Mouse (Mus musculus): Measurements from ENCODE around the gene Sfxn5.

Sfxn5 gene

DNA sequence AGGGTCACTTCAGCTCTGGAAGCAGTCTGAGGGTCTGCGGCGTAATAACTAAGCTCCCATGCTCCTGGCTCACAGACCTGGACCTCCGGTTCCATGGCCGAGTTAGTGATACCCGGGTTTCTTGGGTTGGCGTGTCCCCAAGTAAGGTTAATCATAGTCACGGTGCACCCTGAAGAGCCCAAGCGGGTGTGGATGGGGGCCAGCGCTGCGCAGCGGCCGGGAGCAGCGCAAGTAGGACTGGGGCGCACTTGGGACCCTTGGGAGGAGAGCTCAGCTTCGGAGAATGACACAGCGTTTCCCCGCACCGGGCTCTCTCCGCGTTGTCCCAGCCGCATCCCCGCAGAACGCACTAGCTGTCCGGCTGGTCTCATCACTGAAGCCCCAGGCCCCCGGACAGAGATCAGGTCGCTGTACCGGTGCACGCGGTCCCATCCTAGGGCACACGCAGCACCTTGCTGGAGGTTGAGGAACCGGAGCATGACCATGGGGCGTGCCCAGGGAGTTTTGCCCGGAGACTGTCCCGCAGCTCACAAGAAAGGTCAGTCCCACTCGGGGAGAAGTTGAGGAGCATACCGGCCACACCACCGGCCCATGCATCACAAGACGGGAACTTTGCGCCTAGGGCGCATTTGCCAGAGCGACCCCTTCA is 747 bp downstream of the Sfxn5 start:
- peak; percentile 44 for DNase-seq

DNA sequence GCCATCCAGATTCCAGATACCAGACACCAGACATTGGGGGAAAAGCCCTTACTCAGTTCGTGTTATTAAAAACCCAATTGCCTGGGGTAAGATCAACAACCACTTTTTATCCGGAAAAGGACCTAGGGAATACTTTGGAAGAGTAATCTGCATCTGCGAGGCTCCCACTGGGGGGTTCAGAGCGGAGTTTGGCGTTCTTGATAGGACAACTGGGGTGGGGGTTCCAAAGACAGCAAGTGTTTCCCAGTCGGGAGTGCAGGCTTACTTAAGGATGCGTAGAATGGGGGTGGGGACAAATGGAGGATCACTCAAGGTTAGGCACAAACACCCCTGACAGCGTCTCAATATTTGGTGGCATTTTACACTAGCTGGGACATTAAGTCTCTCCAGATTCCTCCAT is 1.5 kb downstream of the Sfxn5 start:
- DNase-seq: no peak

DNA sequence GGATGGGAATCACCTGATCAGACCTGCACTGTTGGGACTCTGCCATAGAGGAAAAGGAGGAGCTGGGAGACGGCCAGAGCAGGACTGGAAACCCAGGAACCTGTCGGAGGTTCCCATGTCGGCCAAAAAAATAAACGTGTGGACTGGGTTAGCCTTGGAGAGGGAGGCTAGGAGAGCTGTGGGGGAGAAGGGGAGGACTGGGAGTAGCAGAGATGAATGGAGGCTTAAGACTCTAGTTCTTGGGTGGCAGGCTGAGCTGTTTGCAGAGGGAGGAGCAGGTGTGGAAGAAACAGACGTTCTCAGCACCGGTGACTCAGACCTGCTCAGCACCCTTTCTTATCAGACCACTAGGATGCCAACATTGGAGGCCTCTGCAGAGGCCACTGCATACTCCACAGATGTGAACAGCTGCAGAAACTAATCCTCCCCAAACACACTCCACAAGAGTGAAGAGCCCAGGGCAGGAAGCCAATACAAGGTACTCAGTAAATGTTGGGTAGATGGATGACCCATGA is 1.9 kb downstream of the Sfxn5 start:
- no peak for DNase-seq

DNA sequence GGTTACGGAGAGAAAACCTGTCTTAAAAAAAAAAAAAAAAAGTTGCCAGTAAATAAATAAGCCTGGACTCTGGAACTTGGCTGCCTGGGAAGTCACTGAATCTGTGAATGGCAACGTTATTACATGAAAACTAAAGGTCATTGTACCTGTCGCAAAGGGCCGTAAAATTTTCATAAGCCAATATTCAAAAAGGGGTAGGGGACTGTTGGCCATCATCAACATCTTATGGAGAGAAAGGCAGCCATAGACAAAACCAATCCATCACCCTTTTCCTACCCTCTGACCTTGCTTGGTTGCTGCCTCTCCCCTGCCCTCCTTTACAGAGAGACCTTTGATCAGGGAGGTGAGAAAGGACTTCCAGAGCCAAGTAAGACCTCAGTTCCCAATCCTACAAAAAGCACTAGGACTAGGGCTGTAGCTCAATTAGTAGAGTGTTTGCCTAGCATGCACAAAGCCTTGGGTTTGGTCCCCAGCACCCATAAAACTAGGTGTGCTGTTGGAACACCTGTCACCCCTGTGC is 3.5 kb downstream of the Sfxn5 start:
- no peak for DNase-seq

DNA sequence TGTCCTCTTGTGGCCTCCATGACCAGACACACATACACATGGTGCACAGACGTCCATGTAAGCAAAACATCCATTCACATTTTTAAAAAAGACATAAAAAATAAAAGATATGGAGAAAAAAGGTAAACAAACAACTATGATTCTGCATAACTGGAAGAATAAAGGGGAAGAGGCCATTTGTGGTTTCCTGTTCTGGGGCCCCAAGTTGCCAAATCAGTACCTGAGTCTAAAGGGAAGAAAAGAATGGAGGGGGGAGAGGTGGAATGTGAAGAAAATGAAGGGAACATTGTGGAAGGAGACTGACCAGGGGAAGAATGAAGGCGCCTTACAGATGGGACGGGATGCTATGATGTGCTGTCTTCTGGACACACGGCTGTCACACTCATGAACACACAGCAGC is 6.7 kb downstream of the Sfxn5 start:
- DNase-seq: no peak

DNA sequence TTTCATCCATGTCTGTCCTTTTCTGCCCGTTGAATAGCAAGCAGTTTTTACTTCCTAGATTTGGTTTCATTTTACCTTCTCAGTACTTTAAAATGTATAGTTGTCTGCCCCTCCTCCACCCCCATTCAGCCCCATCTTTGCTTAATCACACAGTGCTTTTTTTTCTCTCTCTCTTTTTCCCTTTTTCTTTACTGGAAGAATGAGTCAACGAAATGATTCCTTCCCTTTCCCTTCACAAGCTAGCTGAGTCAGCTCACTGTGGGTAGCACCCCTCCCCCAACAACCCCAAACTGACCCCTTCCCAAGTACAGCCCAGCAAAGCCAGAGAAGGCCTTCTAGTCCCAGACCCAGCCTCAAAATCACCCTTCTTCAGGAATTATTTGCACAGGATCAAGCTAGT is 8.1 kb downstream of the Sfxn5 start:
- no peak for DNase-seq

DNA sequence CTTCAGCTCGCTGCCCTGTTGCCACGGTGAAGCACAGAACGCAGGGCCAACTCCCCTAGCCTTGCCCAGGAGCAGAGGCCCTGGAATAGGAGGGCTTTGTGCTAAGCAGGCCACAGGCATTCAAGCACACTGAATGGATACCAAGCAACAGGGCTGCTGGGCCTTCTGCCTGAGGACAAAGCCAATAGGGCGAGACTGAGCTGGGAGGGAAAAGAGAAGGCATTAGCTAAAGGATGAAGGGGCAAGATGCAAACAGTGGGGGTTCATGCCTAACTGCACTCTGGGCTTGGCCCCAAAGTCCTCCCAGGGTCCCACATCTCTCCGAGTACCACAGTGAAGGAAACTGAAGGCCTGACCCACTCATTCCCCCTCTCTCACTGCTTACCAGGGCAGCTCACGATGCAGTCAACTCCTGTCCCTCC is 12.8 kb downstream of the Sfxn5 start:
- DNase-seq: no peak

DNA sequence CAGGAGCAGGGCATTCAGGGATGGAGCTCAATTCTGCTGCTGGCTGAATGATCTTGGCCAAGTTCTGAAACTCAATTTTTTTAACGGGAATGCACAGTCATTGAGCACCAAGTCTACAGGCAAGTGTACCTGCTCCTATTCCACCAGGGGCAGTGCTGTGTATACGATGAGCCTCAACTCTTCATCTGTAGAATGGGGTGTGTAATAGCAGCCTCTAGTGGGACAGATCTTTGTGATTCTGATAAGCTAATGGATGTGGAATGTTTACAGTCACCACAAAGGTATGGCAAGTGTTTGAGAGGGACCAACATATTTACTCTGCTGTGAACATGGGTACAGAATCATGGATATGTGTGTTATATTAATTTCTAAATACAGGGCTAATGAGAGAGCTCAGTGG is 17.0 kb downstream of the Sfxn5 start:
- no peak for DNase-seq

DNA sequence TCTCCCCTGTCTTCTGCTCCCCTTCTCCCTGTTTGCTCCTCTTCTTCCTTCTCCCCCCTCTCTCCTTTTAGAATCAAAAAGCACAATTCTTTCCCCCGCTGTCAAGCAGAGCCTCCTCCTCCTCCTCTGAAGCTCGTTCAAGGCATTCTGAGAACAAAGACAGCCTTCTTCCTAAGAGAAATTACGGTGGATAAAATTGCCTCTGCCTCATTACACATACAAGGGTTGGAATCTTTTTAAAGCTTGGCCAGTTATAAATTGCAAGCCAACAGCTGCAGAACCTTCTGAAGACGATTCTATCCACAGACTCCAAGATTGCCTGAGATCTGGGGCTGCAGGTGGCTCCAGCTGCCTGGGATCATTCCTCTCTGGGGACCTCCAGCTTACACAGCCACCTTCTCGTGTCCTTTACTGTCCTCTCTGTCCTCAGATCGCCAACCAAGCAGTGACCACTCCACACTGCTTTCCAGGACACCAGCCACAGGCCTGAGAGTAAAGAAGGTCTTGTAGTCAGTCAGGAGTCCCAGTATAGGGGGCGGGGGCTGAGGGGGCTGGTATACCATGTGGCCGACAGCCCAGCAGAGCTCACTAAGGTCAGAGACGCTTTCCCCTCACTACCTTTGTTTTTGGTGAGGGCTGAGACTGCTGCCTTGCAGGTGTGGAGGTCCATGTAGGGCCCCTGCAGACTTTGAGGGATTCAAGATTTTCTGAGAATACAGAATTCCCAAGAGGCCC is 19.0 kb downstream of the Sfxn5 start:
- DNase-seq: no peak

DNA sequence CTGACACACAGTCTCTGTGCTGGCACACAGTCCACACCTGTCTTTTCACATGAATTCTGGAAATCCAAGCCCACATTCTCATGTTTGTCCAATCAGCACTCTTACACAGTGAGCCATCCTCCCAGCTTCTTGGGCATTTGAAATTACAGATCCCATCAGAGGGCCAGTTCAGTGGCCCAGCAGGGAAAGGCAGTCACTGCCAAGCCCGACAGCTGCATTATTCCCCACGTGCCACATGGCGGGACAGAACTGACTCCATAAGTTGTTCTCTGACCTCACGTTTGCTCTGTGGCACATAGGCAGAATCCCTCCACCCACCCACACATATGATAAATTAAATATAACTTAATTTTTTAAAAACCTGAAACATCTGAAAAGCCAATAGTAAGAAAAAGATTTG is 25.3 kb downstream of the Sfxn5 start:
- DNase-seq: no peak

DNA sequence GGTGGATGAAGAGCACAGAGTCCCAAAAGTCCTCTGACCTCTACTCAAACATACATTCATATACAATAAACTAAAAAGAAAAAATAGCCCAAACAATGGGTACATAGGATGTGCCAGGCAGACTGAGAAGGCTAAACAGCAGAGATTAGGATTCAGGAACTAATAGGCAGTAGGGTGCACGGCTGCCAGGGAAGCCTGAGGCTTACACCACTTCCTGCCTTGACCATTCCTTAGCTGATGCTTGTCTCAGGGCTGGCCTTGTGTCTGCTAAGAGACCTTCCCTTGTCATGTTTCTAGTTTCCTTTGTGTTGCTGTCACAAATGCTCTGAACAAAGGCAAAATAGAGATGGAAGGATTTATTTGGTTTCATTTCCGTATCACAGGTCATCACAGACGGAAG is 26.8 kb downstream of the Sfxn5 start:
- no peak for DNase-seq

DNA sequence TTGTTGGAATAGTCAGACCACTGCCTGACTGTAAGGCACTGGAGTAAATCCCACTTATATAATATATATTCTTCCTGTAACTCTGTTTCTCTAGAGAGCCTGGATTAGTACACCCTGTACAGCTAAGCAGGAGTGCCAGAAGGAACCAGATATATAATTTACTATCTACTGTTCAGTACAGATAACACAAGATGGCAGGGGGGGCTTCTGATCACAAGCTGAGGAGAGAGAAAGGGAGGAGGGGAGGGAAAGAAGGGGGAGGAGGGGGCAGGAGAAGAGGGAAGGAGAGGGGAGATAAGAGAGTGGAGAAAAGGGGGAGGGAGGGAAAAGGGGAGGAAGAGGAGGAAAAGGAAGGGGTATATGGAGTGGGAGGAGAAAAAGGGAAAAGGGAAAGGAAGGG is 27.4 kb downstream of the Sfxn5 start:
- no peak for DNase-seq

DNA sequence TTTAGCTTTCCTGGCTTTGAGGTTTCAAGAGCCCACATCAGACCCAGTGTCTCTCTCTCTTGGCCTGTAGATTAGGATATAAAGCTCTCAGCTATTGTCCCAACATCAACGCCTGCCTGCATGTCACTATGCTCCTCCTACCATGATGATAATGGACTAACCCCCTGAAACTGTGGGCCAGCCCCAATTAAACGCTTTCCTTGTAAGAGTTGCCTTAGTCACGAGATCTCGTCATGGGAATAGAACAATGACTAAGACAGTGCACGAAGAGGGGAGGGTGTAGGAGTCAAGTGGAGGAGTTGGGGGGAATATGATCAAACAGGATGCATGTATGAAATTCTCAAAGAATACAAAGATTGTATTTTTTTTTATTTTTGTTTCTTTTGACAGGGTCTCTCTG is 28.3 kb downstream of the Sfxn5 start:
- DNase-seq: no peak

DNA sequence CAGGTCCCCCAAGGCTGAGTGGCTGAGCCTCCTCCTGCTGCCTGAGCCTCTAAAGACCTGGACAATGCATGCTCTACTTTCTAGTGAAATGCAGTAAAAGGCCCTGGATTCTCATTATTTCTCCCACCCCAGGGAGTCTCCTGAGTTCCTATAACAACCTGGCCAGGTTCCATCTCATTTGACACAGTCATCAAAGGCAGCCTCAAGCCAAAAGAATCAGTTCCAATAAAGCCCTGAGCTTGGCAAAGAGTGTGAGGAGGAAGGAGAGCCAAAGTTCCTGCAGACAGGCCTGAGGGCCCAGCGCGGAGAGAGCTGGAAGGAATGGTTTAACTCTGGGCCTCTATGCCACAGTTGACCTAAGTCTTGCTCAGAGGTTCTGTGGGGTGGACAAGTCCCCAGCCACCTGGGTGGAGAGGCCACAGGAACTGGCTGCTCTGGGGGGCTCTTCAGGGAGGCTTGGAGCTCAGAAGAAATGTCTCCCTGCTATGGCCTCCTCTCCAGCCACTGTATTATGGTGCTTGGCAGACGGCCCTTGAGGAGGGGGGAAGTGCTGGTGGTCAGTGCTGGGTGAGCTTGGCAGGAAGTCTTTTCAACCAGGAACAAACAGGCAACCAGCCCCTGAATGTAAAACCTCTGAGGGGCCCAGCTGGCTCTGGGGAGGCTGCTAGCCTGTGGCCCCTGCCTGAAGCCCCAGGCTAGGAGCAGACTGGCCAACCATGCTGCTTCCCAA is 30.7 kb downstream of the Sfxn5 start:
- peak; percentile 37 for DNase-seq

DNA sequence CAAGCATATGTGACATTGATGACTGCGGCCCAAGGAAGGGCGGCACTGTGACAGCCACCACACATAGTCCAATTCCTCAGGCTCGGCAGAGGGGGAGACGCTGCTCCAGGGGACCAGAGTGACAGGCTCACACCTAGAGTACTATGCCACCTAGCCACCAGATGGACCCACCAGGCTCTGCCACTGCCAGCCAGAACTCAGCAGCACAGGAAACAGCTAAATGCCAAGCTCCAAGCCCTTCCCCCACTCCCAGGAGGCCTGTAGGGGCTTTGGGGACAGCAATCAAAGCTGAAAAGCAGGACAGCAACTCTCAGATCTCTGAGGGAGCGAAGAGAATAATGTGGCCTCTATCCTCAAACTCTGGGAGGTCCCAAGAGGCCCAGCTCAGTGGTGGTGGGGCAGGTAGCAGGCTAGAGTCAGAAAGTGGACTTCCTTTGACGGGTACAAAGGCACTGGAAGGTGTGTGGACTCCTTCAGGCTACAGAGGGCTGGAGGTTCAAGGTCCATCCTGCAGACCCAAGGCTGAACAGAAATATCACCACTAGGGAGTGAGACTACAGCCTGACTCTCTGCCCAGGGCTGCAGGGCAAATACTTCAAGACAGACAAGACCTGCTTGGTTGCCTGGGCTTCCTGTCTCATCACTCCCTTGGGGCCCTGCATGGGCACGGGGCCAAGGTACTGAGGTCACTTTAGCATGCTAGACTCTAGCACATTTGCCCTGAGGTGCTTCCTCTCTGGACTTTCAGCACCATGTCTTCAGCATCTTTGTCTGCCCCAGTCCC is 37.6 kb downstream of the Sfxn5 start:
- peak; percentile 66 for DNase-seq

DNA sequence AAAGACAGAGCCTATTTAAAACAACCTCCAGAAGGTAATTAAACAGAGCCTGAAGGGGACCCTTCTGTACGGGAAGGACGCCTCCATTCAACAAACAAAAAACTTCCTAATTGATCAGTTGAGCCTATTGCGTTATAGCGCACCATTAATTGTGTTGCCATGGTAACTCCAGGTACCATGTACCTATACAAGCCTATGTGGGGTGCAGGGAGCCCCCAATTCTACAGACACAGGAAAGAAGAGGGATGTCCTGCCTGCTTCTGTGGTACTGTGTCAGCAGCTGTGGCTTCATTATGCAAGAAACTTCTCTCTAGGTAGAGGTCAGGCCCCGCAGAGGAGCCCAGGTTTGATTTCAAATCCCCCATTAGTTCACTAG is 39.2 kb downstream of the Sfxn5 start:
- DNase-seq: no peak

DNA sequence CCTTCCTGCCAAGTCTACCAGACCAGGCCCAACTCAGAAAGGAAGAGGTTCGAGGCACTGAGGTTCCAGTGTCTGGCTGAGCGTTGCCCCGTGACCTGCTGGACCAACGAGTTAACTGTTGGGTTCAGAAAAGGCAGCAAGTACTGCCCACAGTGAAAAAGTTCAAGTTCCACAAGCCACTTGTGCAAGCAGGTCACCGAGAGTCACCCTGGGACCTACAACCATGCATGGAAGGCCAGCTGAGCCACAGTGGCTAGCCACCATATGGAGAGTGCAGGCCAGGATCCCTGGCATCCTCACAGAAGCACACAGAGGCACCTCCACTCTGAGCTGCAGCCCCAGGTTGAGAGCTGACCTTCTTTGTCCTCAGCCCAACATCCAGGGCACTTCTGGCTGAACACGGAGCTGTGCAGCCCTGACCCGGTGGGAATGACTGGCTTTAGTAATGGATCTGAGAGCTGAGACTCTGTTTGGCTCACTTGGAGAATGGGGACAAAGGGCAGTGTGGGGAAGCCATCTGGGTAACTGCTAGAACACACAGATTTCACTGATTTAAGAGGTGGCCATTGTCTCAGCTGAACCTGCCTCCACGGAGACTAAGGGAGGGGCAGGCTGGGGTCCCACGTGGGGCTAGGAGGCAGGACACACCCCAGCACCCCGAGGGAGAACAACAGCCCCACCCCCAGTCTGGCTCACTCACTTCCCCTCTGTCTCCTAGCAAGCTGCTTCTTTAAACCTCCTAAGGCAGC is 39.8 kb downstream of the Sfxn5 start:
- DNase-seq: no peak

DNA sequence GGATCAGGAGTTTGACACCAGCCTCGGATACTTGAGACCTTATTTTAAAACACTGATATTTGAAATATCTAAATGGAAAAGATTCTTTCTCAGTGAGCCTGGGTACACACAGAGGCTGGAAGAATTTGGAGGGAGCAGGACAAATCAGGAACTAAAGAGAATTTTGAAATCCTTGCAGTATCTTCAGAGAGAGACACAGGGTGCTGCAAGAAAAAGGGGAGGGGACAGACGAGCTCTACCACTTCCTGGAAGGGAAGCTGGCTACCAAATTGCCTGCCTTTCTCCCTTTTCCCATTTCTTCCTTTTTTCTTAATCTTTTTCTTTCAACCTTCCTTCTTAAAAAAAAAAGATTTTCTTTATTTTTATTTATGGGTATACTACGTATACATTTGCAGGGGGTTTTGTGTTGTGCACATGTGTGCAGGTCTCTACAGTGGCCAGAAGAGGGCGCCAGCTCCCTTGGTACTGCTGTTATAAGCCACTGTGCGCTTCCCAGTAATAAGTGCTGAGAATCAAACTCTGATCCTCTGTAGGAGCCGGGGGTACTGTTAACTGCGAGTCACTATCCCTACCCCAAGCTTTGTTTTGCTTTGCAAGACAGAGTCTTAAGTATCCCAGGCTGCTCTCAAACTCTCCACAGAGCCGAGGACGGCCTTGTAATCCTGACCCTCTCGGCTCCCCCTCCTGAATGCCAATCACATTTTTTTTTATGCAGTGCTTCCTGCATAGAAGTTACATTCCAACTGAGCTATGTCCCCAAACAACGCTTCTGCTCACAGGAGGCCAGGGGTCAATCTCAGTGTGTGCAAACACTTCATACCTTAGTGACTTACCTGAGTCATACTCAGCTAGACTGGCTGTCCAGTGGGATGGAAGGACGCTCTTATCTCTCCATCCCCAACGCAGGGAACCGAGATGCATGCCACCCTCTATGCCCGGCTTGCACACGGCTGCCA is 42.1 kb downstream of the Sfxn5 start:
- no peak for DNase-seq

DNA sequence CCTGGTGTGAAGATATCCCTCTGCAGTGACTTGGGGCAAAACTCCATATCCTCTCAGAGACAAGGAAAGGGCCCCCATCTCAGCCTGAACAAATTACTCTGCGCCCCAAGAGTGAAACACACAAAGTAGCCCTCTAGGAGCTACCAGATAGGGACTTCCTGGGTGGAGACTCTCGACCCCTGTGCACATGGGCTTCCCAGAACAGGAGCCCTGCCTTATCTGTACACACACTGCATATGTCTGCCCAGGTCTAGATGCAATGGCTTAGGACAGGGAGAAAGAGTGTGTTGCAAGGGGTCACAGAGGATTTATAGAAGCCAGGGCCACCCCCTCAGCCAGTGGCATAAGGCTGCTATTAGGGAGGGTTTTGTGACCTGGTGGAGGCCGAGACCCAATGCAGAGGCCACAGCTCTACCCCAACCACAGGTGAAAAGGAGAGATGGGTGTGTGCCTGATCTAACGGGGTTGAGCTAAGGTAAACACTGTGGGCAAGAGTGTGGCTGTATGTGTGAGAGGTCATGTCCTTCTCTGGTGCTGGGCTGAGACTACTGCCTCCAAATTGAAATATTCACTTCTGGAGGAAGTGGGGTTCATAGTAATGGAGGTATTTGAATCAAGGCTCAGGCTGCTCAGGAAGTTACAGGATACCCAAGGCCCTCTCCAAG is 44.9 kb downstream of the Sfxn5 start:
- DNase-seq: no peak

DNA sequence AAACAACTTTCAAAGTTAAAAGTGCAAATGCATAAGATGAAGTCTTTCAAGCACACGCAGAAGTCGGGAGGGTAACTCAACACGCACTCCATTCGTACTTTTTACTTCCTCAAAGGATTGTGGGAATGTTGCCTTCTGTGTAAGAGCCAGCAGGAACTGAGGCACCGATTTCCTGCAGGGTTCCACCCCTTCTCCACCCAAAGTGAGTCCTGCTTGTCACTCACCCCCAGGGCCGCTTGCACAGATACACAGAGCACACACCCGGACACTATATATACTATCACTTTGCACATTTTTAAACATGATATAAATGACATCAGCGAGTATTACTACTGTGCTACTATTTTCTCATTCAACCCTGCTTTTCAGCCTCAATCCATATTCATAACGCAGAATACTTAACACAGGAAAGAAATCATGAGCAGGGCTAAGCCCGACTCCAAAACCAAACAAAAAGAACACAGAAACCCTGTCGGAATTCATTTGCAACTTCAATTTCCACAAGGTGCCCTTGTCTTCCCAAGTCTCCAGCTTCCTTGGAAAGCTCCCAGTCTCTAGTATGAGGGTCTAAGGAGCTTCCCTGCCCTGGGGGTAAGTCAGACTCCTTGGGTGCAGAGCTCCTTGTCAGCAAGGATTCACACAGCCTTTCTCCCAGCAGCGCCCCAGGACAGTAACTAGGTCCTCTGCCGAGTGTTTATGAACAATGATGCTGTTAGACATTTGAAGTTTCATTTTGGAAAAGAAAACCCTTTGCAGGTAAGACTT is 46.8 kb downstream of the Sfxn5 start:
- no peak for DNase-seq

Data from right cerebral cortex, postnatal 14 days (tissue).